Mouse (Mus musculus) liver, postnatal 0 days (tissue): Measurements from ENCODE around the gene Spg20. TPM values are rescaled to one million over a fixed set of nuclear protein-coding genes. Genes with fewer than 3 reads are reported as not detected.

Source experiments
- ATAC-seq: fragments of 200-750 bp; cut with Nextera tagmentation; 2 replicates; pipeline ENCODE4 v1.8.0; 2017; ENCODE audit warnings: mild to moderate bottlenecking, moderate library complexity
- DNase-seq: peaks from one replicate; pipeline ENCODE4 v3.0.0-alpha.2; 2016
- H3K27ac ChIP-seq: fragments of 300-500 bp; sonication (generic); 2 replicates; pipeline ENCODE4 v1.5.1; 2014; ENCODE audit warnings: antibody characterized with exemption, moderate library complexity, mild to moderate bottlenecking, low read depth
- H3K27me3 ChIP-seq: fragments of 300-500 bp; sonication (generic); 2 replicates; pipeline ENCODE4 v1.6.1; 2014; ENCODE audit warnings: low read length, control low read depth, mixed read lengths; ENCODE audit not compliant: insufficient read depth
- H3K36me3 ChIP-seq: fragments of 300-500 bp; sonication (generic); replicated peaks from 2 replicates; pipeline ENCODE4 v1.6.1; 2014; ENCODE audit warnings: mild to moderate bottlenecking, control low read depth, low read length, moderate library complexity, mixed read lengths; ENCODE audit not compliant: insufficient read depth
- H3K4me1 ChIP-seq: fragments of 300-500 bp; sonication (generic); 2 replicates; pipeline ENCODE4 v1.6.1; 2014; ENCODE audit warnings: antibody characterized with exemption, mild to moderate bottlenecking, control low read depth; ENCODE audit not compliant: insufficient read depth
- H3K4me2 ChIP-seq: fragments of 300-500 bp; sonication (generic); 2 replicates; pipeline ENCODE4 v1.6.1; 2014; ENCODE audit warnings: low read depth, mild to moderate bottlenecking, low read length, moderate library complexity, mixed read lengths
- H3K4me3 ChIP-seq: fragments of 300-500 bp; sonication (generic); 2 replicates; pipeline ENCODE4 v1.5.1; 2014; ENCODE audit warnings: low read depth, low read length
- H3K9ac ChIP-seq: fragments of 300-500 bp; sonication (generic); replicated peaks from 2 replicates; pipeline ENCODE4 v1.6.1; 2014; ENCODE audit warnings: mild to moderate bottlenecking, moderate library complexity
- H3K9me3 ChIP-seq: fragments of 300-500 bp; sonication (generic); 2 replicates; pipeline ENCODE4 v1.6.1; 2016; ENCODE audit warnings: mild to moderate bottlenecking, control low read depth, low read length, mixed read lengths
- CTCF ChIP-seq: sonication (generic); IDR thresholded peaks from 2 replicates; pipeline ENCODE4 v1.5.1; 2016; ENCODE audit warnings: antibody characterized with exemption, low read depth
- EP300 ChIP-seq: IDR thresholded peaks from 2 replicates; pipeline ENCODE4 v1.6.1; 2016; ENCODE audit warnings: antibody characterized with exemption, low read depth, mild to moderate bottlenecking
- WGBS: fragments of 180-500 bp; shearing (Covaris S2); extraction: QIAGEN DNeasy Blood & Tissue Kit; methylation state at CpG from one replicate; pipeline ENCODE4 v1.1.7; 2014; ENCODE audit not compliant: insufficient replicate concordance; 5-methylcytosine and 5-hydroxymethylcytosine counted together
- polyA plus RNA-seq: library from polyadenylated mRNA; unstranded; fragments of >200 nt; fragmentation: Nextera tagmentation; extraction: Ambion mirVana; gene quantifications from 2 replicates; pipeline ENCODE4 v1.2.1, GENCODE M21; 2015

Spg20 gene
- polyA plus RNA-seq, 1 experiment from 2014 or later = 10.6 TPM

GRCm38 (mm10) chr3:55084781-55085180 lies 27.1 kb upstream of the Spg20 start:
- TF ChIP-seq CTCF (no peak), EP300 (no peak)
- ATAC-seq = no peak
- Histone ChIP-seq H3K27ac (no peak overlapping the region), H3K4me3 (no peak overlapping the region), H3K9ac (no peak overlapping the region), H3K4me2 (no peak overlapping the region), H3K27me3 (no peaks in the 10 kb centered on the region), H3K36me3 (no peaks in the 10 kb centered on the region), H3K4me1 (peaks cover 7% of the 10 kb centered on the region; the same call in 1 of the 2 replicates), H3K9me3 (no peaks in the 10 kb centered on the region)
- no peak for DNase-seq
- 59% methylated on average over 6 of the region's 6 CpGs for WGBS

GRCm38 (mm10) chr3:55085716-55086115 lies 26.2 kb upstream of the Spg20 start:
- Histone ChIP-seq H3K9ac (no peak overlapping the region), H3K4me3 (no peak overlapping the region), H3K4me2 (no peak overlapping the region), H3K36me3 (no peaks in the 10 kb centered on the region), H3K4me1 (peaks cover 7% of the 10 kb centered on the region; the same call in 1 of the 2 replicates), H3K27me3 (no peaks in the 10 kb centered on the region), H3K27ac (no peak overlapping the region), H3K9me3 (no peaks in the 10 kb centered on the region)
- ATAC-seq = no peak
- no peak for DNase-seq
- TF ChIP-seq EP300 (no peak), CTCF (no peak)
- WGBS = 40% methylated on average over 3 of the region's 3 CpGs

- TF ChIP-seq CTCF (no peak), EP300 (no peak)
- no peak overlapping the region for H3K4me3 ChIP-seq
- H3K4me1 ChIP-seq = peaks cover 7% of the 10 kb centered on the region; the same call in 1 of the 2 replicates
- ATAC-seq (no peak), DNase-seq (no peak)
- 65% methylated on average over 5 of the region's 5 CpGs for WGBS
- no peaks in the 10 kb centered on the region for H3K27me3 ChIP-seq
- no peak overlapping the region for H3K27ac ChIP-seq
- no peaks in the 10 kb centered on the region for H3K36me3 ChIP-seq
- H3K9ac ChIP-seq = no peak overlapping the region
- H3K4me2 ChIP-seq = no peak overlapping the region
- no peaks in the 10 kb centered on the region for H3K9me3 ChIP-seq
These were observed 25.0 kb upstream of the Spg20 start for GRCm38 (mm10) chr3:55086948-55087347.

- H3K27me3 ChIP-seq = no peaks in the 10 kb centered on the region
- H3K4me3 ChIP-seq = no peak overlapping the region
- H3K9ac ChIP-seq = no peak overlapping the region
- no peaks in the 10 kb centered on the region for H3K36me3 ChIP-seq
- H3K4me2 ChIP-seq = no peak overlapping the region
- no peak overlapping the region for H3K27ac ChIP-seq
- DNase-seq (no peak), ATAC-seq (no peak)
- 59% methylated on average over 4 of the region's 4 CpGs for WGBS
- TF ChIP-seq CTCF (no peak; the same call in 1 of the 2 replicates), EP300 (no peak)
- H3K4me1 ChIP-seq = peaks cover 7% of the 10 kb centered on the region; the same call in 1 of the 2 replicates
- H3K9me3 ChIP-seq = no peaks in the 10 kb centered on the region
These were observed 24.5 kb upstream of the Spg20 start for GRCm38 (mm10) chr3:55087360-55087759.

- H3K27ac ChIP-seq = no peak overlapping the region
- TF ChIP-seq EP300 (no peak), CTCF (no peak)
- H3K9ac ChIP-seq = no peak overlapping the region
- DNase-seq (no peak), ATAC-seq (no peak)
- no peak overlapping the region for H3K4me2 ChIP-seq
- H3K36me3 ChIP-seq = no peaks in the 10 kb centered on the region
- no peaks in the 10 kb centered on the region for H3K27me3 ChIP-seq
- no peaks in the 10 kb centered on the region for H3K9me3 ChIP-seq
- 49% methylated on average over 4 of the region's 4 CpGs for WGBS
- H3K4me3 ChIP-seq = no peak overlapping the region
- H3K4me1 ChIP-seq = peaks cover 7% of the 10 kb centered on the region; the same call in 1 of the 2 replicates
These were observed 23.5 kb upstream of the Spg20 start for GRCm38 (mm10) chr3:55088359-55088758.

GRCm38 (mm10) chr3:55088843-55089242 lies 23.1 kb upstream of the Spg20 start:
- Histone ChIP-seq H3K9me3 (no peaks in the 10 kb centered on the region), H3K4me2 (no peak overlapping the region), H3K4me3 (no peak overlapping the region), H3K27me3 (no peaks in the 10 kb centered on the region), H3K27ac (no peak overlapping the region), H3K36me3 (no peaks in the 10 kb centered on the region), H3K9ac (no peak overlapping the region), H3K4me1 (peaks cover 7% of the 10 kb centered on the region; the same call in 1 of the 2 replicates)
- no peak for ATAC-seq
- TF ChIP-seq EP300 (no peak), CTCF (no peak)
- no peak for DNase-seq
- 55% methylated on average over 3 of the region's 3 CpGs for WGBS

GRCm38 (mm10) chr3:55089291-55089690 lies 22.6 kb upstream of the Spg20 start:
- H3K9ac ChIP-seq = no peak overlapping the region
- H3K4me1 ChIP-seq = peaks cover 7% of the 10 kb centered on the region; the same call in 1 of the 2 replicates
- H3K4me2 ChIP-seq = no peak overlapping the region
- no peaks in the 10 kb centered on the region for H3K27me3 ChIP-seq
- H3K9me3 ChIP-seq = no peaks in the 10 kb centered on the region
- TF ChIP-seq EP300 = no peak
- TF ChIP-seq CTCF = no peak
- H3K27ac ChIP-seq = no peak overlapping the region
- 58% methylated on average over 4 of the region's 4 CpGs for WGBS
- no peak overlapping the region for H3K4me3 ChIP-seq
- no peaks in the 10 kb centered on the region for H3K36me3 ChIP-seq
- peak; percentile 27 for DNase-seq
- peak; percentile 91 for ATAC-seq
